Mouse (Mus musculus) megakaryocyte, adult 5-6 weeks (primary cell): Measurements from ENCODE around the gene Klk1b9. TPM values are rescaled to one million over a fixed set of nuclear protein-coding genes. Genes with fewer than 3 reads are reported as not detected.

Experiments
- total RNA-seq, 2 experiments: library from RNA; stranded (forward) in 1 of 2; stranded (reverse) in 1 of 2; fragments of 153-499, 151-499 nt in 1 of 2; fragments of 221-1000, 200-1000 nt in 1 of 2; gene quantifications; 2 replicates each; pipeline versions ENCODE4 v1.2.3 to v1.2.4; 2015 to 2017

The Klk1b9 gene
- total RNA-seq, 2 experiments from 2014 or later, result not detected

Other genes starting within 250 kb of the Klk1b9 start
- gene Klk12, start 207.2 kb upstream of the Klk1b9 start, total RNA-seq (2015), result not detected in 2 replicates
- gene Klk12, start 207.2 kb upstream of the Klk1b9 start, total RNA-seq (2017), result not detected in 2 replicates
- not detected in 2 replicates for gene Klk11, start 201.5 kb upstream of the Klk1b9 start, total RNA-seq (2015)
- not detected in 2 replicates for gene Klk11, start 201.5 kb upstream of the Klk1b9 start, total RNA-seq (2017)
- not detected in 2 replicates for gene Klk10, start 195.0 kb upstream of the Klk1b9 start, total RNA-seq (2015)
- not detected in 2 replicates for gene Klk10, start 195.0 kb upstream of the Klk1b9 start, total RNA-seq (2017)
- gene Klk9, start 184.2 kb upstream of the Klk1b9 start, total RNA-seq (2015), result not detected in 2 replicates
- gene Klk9, start 184.2 kb upstream of the Klk1b9 start, total RNA-seq (2017), result not detected in 2 replicates
- gene Klk8, start 178.5 kb upstream of the Klk1b9 start, total RNA-seq (2015), result 10.4 and 13.7 TPM in 2 replicates
- gene Klk8, start 178.5 kb upstream of the Klk1b9 start, total RNA-seq (2017), result 5.0 and 10.2 TPM in 2 replicates
- gene Klk7, start 164.8 kb upstream of the Klk1b9 start, total RNA-seq (2015), result not detected in 2 replicates
- not detected in 2 replicates for gene Klk7, start 164.8 kb upstream of the Klk1b9 start, total RNA-seq (2017)
- gene Klk6, start 151.6 kb upstream of the Klk1b9 start, total RNA-seq (2015), result not detected in 2 replicates
- gene Klk6, start 151.6 kb upstream of the Klk1b9 start, total RNA-seq (2017), result not detected in 2 replicates
- not detected in 2 replicates for gene Klk5, start 134.1 kb upstream of the Klk1b9 start, total RNA-seq (2015)
- not detected in 2 replicates for gene Klk5, start 134.1 kb upstream of the Klk1b9 start, total RNA-seq (2017)
- gene Klk4, start 94.9 kb upstream of the Klk1b9 start, total RNA-seq (2015), result not detected in 2 replicates
- not detected in 2 replicates for gene Klk4, start 94.9 kb upstream of the Klk1b9 start, total RNA-seq (2017)
- gene Klk15, start 42.3 kb upstream of the Klk1b9 start, total RNA-seq (2015), result 0.55 TPM in 1 of 2 replicates, not detected in the other
- not detected in 2 replicates for gene Klk15, start 42.3 kb upstream of the Klk1b9 start, total RNA-seq (2017)
- not detected in 2 replicates for gene Klk1b8, start 25.4 kb upstream of the Klk1b9 start, total RNA-seq (2015)
- gene Klk1b8, start 25.4 kb upstream of the Klk1b9 start, total RNA-seq (2017), result not detected in 2 replicates
- gene Klk1b1, start 9.3 kb upstream of the Klk1b9 start, total RNA-seq (2015), result not detected in 2 replicates
- gene Klk1b1, start 9.3 kb upstream of the Klk1b9 start, total RNA-seq (2017), result not detected in 2 replicates
- 0.33 and 0.84 TPM in 2 replicates for gene Klk1b11, start 19.8 kb downstream of the Klk1b9 start, total RNA-seq (2015)
- 1.1 TPM in 1 of 2 replicates, not detected in the other for gene Klk1b11, start 19.8 kb downstream of the Klk1b9 start, total RNA-seq (2017)
- gene Klk1b26, start 36.1 kb downstream of the Klk1b9 start, total RNA-seq (2015), result not detected in 2 replicates
- gene Klk1b26, start 36.1 kb downstream of the Klk1b9 start, total RNA-seq (2017), result not detected in 2 replicates
- not detected in 2 replicates for gene Klk1b27, start 76.2 kb downstream of the Klk1b9 start, total RNA-seq (2015)
- not detected in 2 replicates for gene Klk1b27, start 76.2 kb downstream of the Klk1b9 start, total RNA-seq (2017)
- gene Klk1b21, start 126.3 kb downstream of the Klk1b9 start, total RNA-seq (2015), result not detected in 2 replicates
- not detected in 2 replicates for gene Klk1b21, start 126.3 kb downstream of the Klk1b9 start, total RNA-seq (2017)
- not detected in 2 replicates for gene Klk1b22, start 136.6 kb downstream of the Klk1b9 start, total RNA-seq (2015)
- gene Klk1b22, start 136.6 kb downstream of the Klk1b9 start, total RNA-seq (2017), result not detected in 2 replicates
- gene Klk1b16, start 160.7 kb downstream of the Klk1b9 start, total RNA-seq (2015), result not detected in 2 replicates
- gene Klk1b16, start 160.7 kb downstream of the Klk1b9 start, total RNA-seq (2017), result not detected in 2 replicates
- not detected in 2 replicates for gene Klk1b24, start 212.2 kb downstream of the Klk1b9 start, total RNA-seq (2015)
- not detected in 2 replicates for gene Klk1b24, start 212.2 kb downstream of the Klk1b9 start, total RNA-seq (2017)
- not detected in 2 replicates for gene Klk1b3, start 222.1 kb downstream of the Klk1b9 start, total RNA-seq (2015)
- not detected in 2 replicates for gene Klk1b3, start 222.1 kb downstream of the Klk1b9 start, total RNA-seq (2017)
- gene Klk1b4, start 231.4 kb downstream of the Klk1b9 start, total RNA-seq (2015), result not detected in 2 replicates
- gene Klk1b4, start 231.4 kb downstream of the Klk1b9 start, total RNA-seq (2017), result not detected in 2 replicates
- not detected in 2 replicates for gene Klk1b5, start 239.9 kb downstream of the Klk1b9 start, total RNA-seq (2015)
- not detected in 2 replicates for gene Klk1b5, start 239.9 kb downstream of the Klk1b9 start, total RNA-seq (2017)
- not detected in 2 replicates for gene Klk1, start 249.3 kb downstream of the Klk1b9 start, total RNA-seq (2015)
- gene Klk1, start 249.3 kb downstream of the Klk1b9 start, total RNA-seq (2017), result not detected in 2 replicates